Mouse (Mus musculus) lung, postnatal 36 days (tissue): ENCODE data around the gene Itga4.

Experiments
- DNase-seq: peaks from one replicate; pipeline ENCODE4 v3.0.0; 2022; ENCODE audit warnings: mixed read lengths

Gene Itga4

DNA sequence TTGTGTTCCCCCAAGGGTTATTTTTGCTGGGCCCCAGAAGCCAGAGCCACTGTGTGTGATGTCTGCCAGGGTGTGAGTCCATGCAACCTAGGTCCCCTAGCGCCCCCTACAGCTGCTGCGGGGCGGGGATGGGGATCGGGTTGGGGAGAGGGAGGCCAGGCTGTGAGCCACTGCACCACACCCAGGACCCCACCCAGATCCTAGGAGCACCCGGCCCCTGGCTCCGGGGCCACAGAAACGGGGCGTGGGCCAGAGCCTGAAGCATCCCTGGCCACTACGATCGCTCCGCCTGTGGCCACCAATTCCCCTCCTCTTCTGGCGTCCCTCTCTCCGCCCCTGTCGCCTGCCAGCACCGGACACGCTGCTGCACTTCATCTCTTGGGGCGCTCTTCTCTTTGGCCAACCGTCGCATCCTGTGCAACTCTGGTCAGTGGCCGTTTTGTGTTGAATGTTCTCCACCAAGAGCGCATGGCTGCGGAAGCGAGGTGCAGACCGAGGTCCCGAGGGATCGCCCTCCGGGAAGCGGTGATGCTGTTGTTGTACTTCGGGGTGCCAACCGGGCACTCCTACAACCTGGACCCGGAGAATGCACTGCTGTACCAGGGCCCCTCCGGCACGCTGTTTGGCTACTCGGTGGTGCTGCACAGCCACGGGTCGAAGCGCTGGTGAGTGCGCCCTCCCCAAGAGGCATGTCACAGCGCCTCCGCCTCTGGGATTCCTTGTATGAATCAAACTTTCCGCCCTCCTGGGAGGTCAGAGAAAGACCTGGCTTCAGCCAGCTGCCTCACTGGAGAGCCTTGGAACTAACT lies at the start of gene Itga4:
TSS of gene Itga4 (plus strand) at position 235 of the 809 bp plus-strand sequence.
- peak; percentile 84 for DNase-seq

DNA sequence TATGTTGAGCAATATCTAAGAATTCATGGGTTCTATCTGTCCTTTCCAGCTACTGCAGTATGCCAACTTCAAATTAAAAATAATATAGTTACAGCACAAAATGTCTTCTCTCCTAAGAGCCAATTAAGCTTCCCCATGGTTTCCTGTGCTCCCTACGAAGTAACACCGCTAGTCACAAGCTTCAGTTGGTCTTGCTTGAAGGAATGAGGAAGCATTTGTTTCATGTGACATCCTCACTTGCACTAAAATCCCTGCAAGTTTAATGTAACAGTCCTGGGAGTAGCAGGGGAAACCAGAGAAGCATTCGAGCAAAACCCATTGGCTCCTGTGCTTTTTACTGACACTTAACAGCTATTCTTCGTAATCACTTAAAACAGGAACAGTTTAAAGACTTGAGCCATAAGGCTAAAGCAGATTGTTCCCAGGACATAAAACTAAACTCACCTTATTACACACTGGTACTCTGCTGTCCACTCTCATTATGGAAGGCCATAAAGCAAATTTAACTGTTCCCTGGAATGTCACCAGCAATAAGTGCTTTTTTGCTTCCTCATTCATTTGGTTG lies 49.0 kb upstream of the Itga4 start:
- DNase-seq, result no peak

DNA sequence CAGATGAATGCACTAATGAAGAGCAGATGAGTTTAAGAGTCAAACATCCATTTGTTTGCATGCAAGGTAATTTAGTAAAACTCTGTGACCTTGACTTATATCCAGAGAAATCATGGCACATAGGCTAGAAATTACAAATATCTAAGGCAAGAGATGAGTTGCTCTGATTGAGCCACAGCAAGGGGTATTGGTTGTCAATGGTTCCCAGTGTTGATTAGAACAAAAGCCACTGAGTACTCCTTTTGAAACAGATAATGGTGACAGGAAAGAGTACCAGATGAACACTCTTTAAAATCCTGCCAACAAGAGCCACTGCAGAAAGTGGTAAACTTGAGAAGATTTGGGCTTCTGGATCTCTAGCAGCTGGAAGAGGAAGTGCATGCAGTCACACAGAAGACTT lies 40.2 kb upstream of the Itga4 start:
- DNase-seq, result no peak

DNA sequence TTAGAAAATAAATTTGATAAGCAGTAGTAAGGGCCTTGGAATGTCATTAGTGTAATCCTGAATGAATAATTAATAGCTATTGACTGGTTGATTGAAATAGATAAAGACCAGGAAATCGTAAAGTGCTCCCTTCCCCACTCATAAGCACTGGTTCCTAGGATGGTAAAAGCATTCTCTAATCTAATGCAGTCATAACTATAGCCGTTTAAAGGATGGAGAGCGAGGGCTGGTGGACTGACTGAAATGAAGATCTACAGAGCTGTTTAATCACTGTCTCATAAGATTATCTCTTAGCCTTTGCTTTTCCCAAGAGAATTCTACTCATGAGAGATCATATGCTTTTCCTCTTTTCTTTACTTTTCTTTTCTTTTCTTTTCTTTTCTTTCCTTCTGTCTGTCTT lies 39.7 kb upstream of the Itga4 start:
- no peak for DNase-seq

DNA sequence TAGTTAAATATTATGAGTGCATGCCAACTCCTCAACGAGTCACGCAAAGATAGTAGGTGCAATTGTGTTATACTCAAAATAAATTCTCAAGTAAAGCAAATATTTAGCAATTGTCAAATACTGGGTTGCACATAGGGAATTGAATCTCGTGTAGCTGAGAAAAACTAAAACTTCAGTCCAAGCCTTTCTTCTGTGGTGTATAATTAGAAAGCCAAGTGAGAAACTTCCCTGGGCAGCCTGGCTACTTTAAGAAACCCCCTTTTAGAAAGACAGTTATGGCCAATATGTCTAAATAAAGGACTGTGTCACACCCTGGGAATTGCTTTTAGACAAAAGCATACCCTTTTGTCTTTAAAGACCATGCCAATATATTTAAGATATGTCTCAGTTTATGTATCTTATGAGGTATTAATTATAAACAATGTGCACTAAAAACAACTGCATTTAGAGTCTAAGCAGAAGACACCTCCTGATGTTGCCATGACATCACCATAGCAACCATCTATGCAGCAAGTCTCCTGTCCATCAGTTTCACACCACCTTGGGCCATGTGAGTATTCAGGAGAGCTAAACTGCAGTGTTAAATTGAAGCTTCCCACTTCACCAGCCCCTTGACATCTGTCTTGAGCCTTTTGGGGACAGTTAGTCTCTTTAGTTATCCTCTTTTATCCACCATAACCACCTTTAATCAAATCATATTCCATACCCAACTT lies 30.4 kb upstream of the Itga4 start:
- DNase-seq, result no peak

DNA sequence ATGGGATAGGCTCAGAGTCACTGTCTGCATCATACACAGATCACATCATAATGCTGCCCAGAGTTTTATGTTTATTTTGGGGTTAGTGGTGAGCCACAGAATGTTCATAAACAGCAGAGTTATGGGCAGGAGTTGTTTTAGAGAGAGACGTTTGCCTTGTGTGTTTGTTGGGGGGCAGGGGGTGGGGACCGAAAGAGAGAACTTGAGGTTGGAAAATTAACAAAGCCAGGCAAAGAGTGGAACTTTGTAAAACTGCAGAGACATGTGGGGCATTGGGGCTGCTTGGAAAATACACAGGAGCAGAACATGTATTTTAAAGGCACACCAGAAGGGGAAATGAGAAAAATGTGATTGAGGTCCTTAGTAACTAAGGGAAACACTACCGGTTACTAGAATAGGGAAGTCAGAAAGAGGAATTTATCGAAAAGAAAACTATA lies 27.4 kb upstream of the Itga4 start:
- peak; percentile 12 for DNase-seq

DNA sequence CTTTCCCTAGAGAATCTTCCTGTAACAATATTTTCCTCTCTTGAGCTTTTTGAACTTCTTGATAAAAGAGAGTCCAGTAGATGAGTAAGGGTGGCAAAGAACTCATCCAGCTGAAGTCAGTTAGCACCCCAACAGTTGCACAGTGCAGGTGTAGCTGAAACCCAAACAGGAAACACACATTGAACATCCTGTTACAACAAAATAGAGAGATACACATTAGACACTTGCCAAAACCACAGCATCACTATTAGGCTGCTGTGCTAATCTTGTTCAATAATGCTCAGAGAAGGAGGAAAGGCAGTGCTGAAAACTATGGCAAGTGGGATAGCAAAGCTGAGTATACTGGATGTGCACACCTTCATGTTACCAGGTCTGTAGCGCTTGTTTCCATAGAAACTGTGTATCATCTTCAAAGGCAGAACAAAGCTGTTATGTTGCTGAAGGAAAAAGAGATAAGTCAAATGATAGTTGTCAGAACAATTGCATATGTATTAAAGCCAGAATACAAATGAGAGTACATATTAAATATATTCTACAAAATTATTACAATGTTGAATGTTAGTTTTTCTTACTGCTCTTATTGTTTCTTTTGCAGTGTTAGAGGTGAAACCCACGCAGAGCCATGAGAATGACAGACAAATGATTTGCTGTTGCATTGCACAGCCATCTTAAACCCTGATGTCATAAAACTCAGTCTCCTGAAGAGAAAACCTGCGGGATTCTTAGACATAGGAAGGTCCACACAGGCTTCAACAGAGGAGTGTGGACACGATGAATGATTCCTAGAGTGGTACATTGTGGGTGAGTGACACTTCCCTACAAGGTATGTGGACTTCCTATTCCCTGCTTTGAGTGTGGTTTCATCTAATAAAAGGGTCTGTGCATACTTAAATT lies 23.9 kb upstream of the Itga4 start:
- DNase-seq, result no peak

DNA sequence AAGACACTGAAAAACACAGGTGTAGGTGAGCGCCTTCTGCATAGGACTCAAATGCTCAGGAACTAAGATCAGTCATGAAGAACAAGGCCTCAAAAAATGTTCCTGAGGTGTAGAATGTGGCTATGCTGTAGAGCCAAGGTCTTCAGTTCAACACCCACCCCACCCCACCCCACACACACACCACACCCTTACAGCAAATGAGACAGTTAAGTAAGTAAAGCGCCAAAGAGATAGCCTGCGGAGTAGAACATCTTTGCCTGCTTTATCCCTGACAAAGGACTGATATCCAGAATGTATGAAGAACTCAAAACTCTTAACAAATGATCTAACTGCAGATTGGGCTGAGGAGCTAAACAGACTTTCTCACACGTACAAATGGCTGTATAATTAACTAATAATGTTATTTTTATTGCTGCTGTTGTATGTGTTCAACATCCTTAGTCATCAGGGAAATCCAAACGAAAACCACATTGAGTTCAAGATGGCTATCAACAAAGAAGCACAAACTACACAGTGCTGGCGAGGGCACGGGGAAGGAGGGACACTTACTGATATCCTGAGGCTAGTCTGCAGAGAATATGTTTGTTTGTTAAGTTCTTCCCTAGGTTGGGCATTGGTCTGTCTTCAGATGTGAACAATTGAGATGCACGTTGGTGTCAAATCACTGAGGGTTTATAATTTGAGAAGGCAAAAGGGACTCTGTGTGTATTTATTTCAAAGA lies 19.3 kb upstream of the Itga4 start:
- DNase-seq, result no peak

DNA sequence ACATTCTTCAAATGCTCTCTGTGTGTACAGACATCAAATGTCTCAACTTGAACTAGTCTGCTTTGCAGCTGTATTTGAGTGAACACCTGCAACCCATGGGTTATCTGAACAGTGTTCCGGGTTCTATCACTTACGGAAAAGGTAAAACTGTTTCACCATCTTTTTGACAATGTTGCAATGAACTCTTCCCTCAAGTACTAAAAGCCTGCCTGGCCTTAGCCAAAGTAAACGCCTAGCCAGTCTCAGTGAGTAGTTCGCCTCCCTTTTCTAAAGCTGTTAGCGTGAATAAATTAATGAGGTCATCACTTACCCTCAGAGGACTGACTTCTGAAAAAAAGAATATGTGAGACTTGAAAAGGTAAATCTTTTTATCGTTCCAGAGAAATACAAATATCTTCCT lies 18.0 kb upstream of the Itga4 start:
- peak; percentile 14 for DNase-seq

DNA sequence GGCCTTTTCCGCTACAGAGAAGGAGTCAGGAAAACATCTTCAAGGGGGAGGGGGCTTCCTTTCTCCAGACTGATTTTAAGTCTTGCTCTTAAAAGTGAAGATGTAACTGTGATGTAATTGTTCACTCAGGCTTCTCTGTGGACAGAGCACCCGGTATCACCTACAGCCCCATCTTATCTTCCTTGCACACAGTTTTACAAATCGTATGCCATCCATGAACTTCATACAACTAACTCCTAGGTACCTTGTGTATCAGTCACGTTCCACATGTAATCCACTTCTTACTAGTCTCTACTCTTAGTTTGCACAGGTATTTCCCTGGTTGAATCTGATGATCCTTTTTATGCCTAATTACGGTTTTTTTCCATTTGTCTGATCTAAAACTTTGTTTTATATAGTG lies 10.9 kb upstream of the Itga4 start:
- DNase-seq, result no peak

DNA sequence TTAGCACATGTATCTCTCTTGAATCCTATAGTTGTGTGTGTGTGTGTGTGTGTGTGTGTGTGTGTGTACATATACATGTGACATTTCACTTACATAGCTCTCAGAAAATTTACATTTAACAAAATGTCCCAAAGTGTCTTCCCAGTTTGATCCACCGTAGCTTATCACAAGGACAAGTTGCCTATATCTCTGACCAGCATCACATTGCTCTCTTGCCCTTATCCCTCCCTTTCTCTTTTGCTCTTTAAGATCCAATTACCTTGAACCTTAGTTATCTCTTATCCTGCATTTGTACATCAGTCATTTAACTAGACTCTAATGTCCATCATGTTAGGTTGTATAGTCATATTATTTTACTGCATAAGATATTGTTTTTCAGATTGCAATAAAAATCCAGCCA lies 10.5 kb upstream of the Itga4 start:
- no peak for DNase-seq

DNA sequence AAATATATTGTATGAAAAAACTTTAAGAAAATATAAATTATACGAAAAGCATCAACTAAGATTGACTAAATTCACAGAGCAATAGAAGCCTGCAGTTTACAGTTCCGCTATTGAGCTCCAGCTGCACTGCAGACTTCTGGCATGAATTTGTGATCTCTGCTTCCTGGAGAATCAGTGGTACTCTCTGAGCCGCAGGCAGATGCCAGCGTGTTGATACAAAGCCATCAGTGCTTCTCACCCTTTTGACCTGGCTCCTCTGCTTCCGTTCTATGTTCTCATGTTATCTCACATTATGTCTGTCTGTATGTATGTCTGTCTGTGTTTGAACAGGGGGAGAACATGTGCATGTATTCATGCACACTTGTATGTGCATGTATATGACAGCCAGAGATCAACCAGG lies 6.9 kb upstream of the Itga4 start:
- no peak for DNase-seq

DNA sequence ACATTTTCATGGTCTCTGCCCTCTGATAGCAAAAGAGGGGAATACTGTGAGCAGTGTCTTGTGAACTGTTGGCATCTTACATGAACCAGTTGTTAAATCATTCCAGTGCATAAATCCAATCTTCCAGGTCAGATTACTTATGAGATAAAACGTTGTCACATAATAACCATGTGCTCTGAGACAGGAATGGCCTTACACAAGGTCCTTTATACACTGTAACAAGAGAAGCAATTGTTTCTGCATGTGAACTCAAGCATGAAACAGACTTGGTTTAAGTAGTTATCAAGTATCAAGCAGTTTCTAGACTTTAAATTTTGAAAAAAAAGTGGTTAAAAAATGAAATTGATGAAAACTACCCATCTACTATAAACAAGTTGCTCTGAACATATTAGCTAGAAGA lies 4.7 kb upstream of the Itga4 start:
- no peak for DNase-seq

DNA sequence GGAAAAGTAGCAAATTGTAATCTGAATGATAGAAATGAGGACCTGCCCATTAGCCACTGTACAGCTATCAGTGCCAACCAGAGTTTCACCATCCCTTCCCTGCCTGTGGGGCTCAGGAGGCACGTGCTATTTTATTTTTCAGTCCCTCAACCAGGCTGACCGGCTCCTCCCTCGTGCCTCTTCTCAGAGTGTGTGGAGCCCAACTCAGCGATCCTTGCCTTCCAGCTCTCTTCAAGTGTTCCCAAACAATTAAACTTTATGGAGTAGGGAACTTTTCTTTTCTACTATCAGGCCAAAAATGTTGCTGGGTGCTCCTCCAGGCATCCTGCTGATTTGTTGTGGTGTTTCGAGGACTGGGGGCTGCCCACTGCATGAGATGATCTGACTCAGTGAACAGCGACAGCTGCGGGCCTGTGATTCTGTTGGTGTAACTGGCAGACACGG lies 1.4 kb upstream of the Itga4 start:
- DNase-seq, result no peak

DNA sequence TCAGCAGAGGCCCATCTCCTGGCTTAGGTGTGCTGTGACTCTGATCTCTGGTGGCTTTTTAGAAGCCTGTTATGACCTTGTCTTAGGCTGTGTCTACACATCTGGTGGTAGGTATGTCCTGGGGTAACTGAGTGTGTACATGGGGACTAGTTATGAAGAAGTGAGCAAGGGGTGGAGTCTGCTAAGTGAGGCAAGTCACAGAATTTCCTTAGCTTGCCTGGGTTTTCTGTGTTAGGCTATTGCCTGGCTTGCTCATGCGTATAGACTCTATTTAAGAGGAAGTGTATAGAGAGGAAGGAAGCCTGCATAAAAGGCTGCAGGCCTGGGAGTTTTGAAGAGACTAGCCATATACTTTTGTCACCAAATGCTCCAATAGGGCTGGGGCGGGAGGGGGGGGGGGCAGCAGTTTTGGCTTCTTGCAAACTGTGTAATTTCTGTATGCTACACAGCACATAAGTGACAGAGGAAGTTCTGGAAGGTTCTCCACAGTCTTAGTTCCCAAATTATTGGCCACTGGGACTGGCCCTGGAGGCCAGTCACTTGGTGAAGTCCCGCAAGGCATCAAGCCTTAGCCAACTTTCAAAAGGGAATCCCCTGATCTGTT lies 536 bp upstream of the Itga4 start:
- DNase-seq, result peak; percentile 77

DNA sequence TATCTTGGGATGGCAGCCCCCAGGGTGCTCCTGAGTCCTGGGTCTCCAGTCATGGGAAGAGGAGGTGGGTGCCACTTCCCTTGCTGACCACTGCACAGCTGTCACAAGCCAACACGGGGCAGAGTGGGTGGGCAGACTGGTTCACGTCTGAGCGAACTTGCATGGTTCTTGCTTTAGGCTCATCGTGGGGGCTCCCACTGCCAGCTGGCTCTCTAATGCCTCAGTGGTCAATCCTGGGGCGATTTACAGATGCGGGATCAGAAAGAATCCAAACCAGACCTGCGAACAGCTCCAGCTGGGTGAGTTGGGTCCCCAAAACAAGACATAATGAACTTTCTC lies 744 bp downstream of the Itga4 start:
- no peak for DNase-seq

DNA sequence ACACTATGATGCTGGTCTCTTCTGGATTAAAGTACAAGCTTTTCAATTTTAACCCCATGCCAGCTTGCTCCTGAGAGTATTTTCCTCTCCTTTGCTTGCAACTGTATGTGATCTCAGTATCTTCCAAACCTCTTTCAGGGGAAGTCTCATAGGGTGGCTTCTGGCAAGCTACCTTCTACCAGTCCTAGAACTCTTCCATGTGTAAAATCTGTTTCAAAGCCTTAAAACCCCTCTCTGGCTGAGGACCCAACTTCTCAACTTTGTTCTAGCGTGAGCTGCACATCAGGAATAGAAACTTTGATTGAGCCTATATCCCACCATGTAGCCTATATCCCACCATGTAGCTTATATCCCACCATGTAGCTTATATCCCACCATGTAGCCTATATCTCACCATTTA lies 1.1 kb downstream of the Itga4 start:
- no peak for DNase-seq

DNA sequence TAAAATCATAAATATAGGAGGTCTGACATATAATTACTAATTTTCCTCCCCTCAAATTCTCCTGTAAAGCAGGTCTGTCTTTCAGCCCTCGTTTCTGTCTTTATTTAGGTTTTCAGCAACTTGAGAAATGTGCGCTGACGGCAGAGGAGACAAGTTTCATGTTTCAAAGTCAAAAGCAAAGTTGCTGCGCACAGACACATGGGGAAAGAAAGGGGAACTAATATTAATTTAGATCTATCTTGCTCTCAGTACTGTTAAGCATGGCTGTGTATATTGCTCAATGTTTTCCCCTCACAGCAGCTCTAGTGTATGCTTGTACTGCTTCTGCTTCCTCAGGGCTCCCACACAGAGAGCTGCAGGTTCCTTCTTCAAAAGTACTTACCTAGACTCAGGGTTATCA lies 1.7 kb downstream of the Itga4 start:
- peak; percentile 51 for DNase-seq

DNA sequence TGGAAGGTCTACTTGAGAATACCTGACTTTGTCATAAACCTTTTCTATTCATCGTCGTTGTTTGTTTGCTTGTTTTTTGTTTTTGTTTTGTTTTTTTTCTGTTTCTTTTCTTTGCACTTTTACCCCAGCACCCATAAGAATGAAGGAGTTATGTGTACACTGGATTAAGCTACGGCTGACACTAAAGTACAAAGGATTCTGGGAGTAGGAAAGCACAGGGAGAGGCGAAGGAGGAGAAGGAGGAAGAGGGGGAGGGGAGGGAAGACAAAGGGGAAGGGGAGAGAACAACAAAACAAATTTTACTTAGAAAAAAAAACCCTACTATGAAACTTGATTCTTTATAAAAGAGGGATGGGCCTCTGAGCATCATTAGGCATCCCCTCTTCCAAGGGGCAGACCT lies 2.2 kb downstream of the Itga4 start:
- DNase-seq, result no peak

DNA sequence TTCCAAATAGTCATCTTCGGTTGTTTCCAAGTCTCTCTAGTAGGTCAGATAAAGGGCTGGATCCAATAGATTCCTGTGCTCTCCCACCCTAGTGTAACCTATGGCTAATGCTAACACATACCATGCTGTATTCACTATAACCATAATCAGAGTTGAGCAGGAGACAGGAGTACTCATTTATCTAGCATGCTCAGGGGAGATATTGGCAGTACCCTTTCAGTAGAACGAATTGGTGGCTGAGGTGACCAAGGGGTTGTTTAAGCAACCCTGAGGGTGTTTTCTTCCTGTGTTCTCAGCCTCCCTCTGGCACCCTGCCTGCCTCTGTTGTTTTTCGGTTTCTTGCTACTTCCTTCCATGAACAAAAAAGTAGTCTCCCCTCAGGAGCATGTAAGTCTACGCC lies 4.1 kb downstream of the Itga4 start:
- DNase-seq, result peak; percentile 53

DNA sequence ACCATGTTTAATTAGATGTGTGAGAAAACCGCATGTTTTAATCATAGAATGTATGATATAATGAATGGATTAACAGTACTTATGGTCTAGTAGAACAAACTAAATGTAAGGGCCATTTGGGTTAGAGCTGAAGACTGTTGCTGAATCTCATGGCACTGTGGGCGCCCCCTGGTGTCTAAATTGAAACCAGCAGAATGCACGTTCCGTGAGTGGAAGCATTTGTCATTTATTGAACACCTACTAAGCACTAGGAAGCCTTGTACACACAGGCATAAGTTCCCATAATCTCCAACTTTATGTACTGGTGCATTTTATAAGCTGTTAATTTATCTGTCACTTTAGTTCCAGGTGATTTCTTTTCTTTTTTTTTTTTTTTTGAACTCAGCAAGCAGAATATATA lies 10.4 kb downstream of the Itga4 start:
- DNase-seq, result peak; percentile 87

DNA sequence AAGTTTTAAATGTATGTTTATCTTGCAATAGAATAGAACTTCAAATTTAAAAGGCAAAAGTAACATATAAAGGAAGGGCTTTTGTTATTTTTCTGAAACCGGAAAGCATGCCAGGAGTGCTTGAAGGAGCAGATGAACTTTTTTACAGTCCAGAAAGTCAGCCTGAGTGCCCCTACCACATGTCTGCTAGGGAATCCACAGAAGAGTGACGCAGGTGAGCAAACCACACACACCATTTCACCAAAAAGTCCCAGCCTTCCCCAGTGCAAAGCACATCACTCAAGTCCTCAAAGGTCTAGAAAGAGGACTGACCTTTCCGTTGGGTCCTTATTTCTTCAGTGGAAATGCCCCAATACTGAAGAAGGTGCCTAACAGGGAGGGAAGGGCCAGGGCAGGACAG lies 11.3 kb downstream of the Itga4 start:
- DNase-seq, result no peak
